Mouse (Mus musculus): ENCODE data around the gene Fpr1.
"Not testable (repeated sequence)": the region's sequence is repeated elsewhere in the genome, so short reads cannot be mapped to it uniquely, and the experiment has no call there.

The Fpr1 gene

DNA sequence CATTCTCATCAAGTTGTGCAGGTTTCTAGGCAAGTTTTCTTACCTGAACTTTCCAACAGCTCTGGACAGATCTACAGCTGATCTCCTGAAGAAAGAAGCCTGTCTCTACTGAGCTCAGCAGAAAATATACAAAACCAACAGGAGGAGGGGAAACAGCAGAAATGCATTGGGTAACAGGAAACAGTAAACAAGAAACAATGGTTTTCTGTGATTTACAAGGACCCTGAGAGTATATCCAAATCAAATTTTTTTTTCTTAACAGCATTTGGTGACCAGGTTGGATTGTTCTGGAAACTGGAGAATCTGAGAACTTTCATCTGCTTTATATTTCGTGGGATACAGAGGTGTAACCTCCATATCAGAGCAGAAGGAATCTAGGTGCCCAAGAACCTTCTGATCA is at the start of gene Fpr1:
Gene Fpr1 (minus strand): TSS at position 101 of the 400 bp plus-strand sequence.
- DNase-seq, result no peak

DNA sequence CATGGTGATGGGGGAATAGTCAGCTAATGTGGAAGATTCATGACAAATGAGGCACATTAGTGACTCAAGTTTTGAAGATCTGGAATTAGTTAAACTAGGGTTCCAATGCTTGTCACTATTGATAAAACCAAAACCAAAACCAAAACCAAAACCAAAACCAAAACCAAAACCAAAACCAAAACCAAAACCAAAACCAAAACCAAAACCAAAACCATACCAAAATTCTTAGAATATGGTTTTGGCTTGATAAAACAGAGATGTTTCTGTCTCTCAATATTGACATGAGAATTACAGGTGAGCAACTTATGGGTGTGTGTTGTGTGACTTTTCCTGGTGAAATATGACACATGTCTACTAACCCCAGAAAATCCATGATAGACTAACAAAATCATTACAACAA is 34.0 kb upstream of the Fpr1 start:
- DNase-seq, result no peak

DNA sequence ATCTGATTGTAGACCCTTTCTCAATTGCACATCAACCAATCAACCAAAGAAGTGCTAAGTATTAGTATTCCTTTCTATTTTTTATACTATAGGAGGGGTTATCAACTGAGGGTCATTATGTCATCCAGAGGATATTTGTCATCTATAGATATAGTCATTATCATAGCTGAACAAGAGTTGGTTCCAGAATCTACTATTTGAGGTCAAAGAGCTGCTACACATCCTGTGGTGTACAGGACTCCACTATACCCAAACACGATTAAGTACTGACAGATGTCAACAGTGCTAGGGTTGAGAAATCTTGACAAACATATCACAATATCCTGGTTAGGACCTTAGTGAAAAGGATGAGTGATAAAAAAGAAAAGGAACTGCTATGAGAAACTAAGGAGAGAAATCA is 33.6 kb upstream of the Fpr1 start:
- no peak for DNase-seq

DNA sequence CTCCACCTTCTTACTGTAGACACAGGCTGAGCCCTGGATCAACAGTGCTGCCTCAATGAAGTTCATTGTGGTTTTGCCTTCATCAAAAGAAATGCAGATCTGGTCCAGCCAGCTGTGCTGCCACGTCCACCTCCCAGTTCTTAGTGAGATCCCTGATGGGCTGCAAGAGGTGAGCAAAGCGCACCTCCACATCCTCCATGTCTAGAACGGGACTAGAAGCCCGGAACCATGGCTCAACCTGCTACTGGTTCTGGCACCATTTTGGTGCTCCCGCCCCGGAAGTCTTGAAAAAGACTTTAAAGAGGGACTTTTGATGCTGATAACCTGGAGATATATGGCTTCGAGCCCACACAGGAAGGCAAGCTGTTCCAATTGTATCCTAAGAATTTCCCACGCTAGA is 28.9 kb upstream of the Fpr1 start:
- DNase-seq, result not testable (repeated sequence)

DNA sequence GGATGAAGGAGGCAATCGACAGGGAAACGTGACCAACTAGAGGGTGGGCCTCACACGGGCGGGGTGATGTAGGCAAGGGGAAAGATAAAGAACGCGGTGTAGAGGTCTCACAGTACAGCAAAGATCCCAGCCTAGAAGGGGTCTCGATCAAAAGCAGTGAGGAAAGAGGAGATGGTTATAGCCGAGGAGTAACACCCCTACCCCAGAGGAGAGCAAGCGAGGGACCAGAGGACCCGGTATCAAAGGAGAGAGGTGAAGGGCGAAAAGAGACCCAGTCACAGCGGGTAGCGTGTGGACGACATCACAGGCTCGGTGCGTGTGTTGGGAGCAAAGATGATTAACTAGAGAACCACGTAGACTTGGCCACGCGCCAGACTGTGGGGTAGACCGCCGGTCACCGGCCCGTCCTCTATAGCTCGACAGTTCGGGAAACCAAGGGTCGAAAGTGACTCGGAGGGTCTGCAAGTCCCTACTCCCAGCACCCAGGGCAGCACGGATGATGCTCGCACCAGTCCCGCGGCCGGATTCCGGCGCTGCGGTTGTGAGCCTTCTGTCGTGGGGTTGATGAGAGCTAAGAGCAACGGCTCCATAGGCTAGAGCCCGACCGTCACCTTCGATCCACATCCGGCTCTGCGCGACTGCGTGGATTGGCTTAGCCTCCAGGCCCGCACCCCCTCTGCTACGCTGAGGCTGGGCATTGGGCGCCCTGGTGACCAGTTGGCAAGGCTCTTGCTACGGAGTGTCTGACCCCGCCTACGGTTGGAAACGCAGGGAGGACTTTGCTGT is 26.1 kb upstream of the Fpr1 start:
- DNase-seq, result peak; percentile 79

DNA sequence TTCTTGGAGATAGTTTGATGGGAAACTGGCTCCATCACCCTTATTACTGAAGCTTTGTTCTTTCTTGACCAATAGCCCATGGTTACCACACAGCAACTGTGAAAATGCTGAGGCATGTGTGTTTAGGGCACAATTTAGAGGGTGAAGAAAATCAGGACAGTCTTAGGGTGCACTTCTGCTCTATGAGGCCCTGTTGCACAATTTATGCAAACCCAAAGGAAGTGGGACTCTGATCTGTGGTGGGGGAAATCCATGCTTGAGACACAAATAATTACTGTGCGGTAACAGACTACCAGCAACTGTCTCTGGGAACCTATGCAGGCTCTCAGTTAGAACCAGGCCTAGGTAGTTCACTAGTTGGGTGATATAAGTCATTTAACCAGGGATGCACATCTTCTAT is 17.0 kb upstream of the Fpr1 start:
- no peak for DNase-seq

DNA sequence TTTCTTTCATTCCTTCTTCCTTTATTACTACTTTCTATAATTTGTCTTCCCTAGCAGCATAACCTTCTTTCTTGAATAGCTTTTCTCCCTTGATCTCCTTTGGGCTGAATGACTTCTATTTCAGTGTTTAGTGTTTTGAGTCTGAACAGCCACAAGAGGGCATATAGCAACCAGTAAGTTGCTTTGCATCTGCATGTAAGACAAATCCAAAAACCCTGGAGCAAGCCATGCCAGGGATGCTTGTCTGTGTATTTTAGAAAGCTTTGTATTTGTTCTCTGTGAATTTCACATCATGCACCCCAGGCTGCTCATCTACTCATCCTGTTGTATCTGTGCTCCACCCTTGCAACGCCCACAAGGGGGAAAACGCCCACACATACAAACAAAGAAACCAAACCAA is 15.5 kb upstream of the Fpr1 start:
- DNase-seq, result no peak

DNA sequence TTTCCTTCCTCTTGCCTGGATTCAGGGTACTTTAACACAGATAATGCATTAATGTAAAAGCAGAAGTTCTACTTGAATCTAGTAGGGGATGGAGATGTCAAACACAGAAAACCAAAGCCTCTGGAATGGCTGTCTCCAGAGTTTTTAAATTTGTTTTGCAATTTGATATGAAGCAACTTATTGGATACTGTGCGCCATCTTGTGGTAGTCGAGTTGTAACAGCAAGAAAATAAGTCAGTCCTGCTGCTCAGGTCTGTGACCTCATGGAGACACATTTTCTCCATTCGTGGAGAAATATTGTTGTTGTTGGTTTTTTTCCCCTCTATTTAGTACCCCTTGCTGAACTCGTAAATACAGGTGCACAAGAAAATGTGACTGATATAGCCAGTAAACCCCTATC is 12.3 kb upstream of the Fpr1 start:
- peak; percentile 8 for DNase-seq

DNA sequence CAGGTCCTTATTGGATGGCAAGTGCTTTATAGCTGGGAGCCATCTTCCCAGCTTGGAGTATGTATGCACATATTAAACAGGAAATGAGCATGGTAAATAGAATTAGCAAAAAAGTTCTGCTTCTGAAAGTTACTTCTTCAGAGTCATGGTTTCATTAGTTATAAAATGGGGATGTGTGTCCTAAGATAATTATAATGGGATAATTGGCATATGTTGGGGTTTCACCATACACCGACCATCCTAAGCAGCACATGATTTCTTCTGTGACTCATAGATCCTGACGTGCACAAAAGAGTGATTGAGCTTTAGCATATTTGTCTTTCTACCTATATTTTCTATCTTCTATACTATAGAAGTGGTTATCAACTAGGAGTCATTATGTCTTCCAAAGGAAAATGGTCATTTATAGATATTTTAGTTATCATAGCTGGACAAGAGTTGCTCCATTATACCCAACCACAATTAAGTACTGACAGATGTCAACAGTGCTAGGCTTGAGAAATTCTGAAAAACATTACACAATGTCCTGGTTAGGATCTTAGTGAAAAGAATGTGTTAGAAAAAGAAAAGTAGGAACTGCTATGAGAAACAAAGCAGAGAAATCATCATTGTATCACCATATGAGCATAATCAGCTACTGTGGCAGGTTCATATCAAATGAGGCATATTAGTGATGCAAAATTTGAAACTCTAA is 6.1 kb upstream of the Fpr1 start:
- DNase-seq, result no peak

DNA sequence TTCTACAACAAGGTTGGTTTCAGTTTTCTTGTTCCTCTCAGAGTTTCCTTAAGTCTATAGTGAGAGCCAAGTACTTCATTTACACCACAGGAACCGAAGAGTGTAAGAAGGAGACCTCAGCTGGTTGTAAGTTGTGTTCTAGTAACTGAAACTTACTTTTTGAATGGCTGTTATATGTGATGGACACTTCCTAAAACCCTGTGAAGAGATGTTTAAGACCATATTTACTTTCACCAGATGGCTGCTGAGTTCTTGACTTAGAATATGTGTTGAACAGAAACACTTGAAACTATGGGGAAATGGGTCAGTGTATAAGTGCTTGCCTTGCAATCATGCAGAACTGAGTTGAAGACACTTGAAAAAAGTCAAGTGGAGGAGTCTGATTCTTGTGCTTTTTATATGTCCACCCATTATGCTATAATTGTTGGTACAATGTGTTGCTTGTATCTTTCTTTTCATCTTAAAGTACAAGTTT is 4.1 kb upstream of the Fpr1 start, which contains the start of the genes Fpr2 and Fpr3:
Gene Fpr2 (plus strand): TSS at position 51 of the 475 bp plus-strand sequence.
Gene Fpr3 (plus strand): TSS at position 79 of the 475 bp plus-strand sequence.
- no peak for DNase-seq

DNA sequence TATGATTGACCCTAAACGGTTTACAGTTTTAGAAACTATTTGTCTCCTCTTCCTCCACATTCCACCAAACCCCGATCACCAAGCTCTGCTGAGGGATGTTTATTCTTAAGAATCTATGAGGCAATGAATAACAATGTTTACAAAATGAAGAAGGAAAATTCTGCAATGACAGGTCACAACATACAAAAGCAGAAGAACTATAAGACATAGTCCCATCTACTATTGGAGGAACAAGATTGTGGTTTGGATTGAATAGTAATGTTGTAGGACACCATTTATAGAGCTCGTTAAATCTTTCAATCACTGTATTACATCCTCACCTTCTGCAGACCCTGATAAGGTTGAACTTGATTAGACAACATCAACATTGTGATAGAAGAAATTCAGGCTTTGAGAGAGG is 1.1 kb downstream of the Fpr1 start:
- no peak for DNase-seq

DNA sequence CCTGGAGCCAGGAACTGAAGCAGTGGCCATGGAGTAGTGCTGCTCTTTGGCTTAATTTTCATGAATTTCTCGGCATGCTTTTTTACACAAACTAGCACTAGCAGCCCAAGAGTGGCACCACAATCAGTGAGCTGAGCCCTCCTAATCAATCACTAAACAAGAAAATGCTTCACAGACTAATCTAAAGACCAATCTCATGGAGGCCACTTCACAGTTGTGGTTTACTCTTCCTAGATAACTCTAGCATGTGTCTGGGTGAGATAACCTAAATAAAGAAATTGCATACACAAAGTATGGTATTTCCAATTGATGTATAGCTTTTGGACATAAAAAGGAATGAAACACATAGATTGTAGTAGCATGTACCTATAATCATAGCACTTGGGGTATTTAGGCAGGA is 4.4 kb downstream of the Fpr1 start:
- no peak for DNase-seq

DNA sequence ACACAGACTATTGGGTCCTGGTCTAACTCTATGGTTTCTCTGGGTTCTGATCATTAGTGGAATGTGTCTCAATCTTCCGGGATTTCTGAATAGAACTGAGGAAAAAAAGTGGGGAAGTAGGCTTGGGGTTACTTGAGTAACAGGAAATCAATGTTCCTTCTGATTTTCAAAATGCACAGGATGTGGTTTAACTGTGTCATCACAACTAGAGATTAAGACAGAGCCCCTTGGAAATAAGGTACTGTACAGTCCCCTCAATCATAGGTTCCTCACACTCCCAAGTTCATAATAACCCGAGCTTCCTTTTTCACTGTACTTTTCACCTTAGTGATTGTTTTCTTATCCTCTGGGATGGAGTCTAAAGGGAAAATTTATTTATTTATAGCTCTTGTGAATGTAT is 12.0 kb downstream of the Fpr1 start:
- no peak for DNase-seq

DNA sequence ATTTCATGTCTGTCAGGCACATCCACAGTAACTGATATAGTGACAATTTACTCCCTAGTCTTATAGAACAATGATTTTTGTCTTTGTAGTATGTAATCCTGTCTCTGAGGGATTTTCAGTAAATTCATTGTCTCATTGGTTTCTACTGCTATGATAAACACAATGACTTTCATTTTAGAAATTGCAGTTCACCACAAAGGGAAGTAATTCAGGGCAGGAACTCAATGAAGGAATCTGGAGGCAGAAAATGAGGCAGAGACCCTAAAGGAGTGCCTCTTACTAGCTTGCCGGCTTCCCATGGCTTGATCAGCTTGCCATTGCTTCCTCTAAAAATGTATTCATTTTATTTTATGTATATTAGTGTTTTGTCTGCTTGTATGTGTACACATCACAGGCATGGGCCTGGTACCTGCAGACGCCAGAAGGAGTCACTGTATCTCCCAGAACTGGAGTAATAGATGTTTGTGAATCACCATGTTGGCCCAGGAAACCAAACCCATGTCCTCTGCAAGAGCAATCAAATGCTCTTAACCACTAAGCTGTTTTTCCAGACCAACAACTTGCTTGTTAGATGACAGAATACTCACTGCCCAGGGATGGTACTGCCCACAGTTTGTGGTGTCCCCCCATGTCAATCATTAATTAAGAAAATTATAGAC is 12.7 kb downstream of the Fpr1 start:
- no peak for DNase-seq

DNA sequence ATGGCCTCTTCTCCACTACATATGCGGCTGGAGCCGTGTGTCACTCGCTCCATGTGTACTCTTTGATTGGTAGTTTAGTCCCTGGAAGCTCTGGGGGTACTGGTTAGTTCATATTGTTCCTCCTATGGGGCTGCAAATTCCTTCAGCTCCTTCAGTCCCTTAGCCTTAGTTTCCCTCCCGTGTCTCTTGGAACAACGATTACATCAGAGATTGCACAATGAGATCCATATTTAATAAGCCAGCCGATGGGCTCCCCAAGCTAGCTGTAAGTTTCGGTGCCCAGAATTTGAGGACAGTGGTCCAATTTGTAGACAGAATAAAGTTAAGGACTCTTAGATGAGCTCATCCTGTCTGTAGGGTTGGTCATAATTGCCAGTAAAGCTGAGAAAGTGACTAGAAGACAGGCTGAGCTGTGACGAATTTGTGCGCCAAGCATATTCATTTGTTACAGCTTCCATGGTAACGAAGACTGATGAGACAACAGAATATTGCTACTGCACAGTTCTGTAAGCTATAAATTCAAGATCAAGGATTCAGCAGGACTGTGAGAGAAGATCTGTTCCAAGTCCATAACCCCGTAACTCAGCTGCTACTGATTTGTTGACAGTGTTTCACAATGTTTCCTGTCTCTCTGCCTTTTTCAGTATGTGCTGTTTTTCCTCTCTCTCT is 16.8 kb downstream of the Fpr1 start:
- no peak for DNase-seq

DNA sequence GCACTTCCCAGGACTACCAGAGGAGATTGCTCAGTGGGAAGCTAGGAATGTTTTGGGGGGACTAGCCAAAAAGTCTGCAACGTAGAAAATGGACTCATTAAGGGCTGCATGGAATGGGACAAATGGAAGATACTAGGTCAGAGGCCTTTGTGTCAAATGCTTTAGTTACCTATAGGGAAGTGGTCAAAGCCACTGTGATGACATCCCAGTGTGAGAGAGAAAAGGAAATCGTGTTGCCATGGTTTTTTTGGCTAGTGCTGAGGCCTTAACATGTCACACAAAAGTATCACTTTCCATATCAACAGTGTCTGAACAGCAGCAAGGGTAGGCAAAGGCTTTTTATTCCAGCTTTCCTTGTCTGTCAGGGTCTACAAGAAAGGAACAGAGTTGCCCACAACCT is 18.6 kb downstream of the Fpr1 start:
- no peak for DNase-seq

DNA sequence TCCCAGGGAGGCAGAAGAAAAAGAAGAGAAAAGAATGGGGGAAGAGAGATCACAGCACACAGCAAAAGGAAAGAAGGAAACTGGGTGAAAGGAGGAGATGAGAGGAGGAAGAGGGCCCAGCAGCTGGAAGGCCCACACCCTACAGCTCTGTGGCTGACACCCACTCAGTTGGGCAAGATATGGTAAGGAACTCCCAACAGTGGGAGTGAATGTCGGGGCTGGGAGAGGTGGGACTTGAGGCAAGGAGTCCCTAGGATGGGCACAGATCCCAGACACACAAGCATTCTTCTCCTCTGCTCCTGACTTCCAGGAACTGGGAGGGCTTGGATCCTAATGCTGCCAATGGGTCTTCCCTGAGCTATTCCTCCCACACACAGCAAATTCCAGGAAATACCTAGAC is 21.4 kb downstream of the Fpr1 start:
- no peak for DNase-seq

DNA sequence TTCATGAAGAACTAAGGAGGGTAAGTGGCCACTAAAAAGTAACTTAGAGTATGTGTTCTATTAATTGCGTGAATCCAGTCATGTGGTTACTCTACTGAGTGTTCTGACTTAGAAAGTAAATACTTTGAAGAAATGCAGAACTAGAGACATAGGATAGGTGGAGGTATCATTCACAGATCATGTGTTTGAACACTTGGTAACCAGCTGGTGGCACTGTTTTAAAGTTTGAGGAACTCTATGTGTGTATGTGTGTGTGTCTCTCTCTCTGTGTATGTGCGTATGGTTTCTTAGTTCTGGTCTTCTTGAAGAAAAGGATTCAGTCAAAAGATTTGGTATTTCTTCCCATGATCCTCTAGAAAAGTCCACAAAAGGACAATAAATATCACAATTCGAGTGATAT is 23.6 kb downstream of the Fpr1 start:
- DNase-seq, result no peak

DNA sequence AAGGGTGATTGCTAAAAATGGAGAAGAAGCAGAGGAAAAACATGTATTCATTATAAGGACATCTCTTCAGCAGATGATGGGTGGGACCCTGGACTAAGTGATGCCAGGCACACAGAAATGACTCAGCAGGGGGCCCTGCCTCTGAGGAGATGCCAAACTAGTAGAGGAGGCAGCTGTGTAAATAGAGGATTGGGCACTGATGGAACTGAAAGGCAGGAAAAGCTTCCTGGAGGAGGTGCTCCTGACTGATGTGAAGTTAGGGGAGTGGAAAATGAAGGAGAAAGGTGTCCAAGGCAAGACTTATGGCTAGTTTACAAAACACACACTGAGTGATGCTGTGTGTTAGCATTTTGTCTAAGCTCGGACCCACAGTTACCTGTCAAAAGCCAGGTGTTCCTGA is 26.3 kb downstream of the Fpr1 start:
- DNase-seq, result no peak

DNA sequence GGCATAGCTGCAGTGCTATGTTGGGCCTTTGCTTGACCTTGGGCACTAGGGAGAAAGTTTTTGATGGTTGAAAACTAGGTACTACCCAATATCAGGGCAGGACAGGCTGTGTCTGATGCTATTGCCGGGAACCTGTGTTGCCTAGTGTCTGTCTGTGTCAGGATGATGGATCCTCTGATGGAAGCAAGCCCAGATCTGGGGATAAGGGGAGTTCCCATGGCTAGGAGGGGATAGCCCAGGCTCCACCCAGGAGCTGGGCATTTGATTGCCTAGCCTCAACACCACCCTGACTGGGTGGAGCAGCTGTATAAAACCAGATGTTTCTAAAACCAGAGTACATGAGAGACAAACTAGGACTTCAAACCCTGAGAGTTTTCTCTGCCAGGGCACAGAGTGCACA is 27.1 kb downstream of the Fpr1 start:
- DNase-seq, result no peak

DNA sequence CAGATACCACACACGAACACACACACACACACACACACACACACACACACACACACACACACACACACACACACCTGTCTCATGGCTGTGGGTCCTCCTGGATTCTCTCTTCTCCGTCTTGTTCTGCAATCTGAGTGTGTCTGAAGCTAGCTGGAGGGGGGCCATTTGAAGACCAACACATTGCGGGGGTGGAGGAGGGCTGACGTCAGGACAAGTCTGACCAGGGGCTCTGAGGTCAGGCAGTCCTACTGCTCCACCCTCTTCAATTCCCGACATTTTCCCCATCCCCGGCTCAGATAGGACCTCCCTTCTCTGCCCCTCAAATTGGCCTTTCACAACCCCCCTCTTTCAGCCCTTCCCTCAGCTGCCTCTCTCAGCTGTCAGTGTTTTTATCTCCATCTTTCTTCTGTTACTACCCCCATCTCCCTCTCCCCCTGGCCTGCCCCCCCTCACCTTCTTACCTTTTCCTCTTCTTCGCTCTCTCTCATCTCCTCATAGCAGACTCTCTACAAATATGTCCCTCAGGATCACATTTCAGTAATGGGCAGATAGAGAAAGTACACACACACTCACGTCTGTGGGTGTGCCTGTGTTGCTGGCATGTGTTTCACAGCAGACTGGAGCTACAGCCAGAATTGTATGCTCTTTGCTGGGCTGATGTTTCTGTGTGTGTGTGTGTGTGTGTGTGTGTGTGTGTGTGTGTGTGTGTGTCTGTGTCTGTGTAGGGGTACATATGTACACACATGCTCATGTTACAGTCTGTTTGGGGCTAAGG is 28.5 kb downstream of the Fpr1 start, which contains the start of gene Has1:
Gene Has1 (minus strand): TSS at position 142 of the 775 bp plus-strand sequence.
- no peak for DNase-seq
